Mouse (Mus musculus): ENCODE measurements around the gene 0610010K14Rik.

- TF ChIP-seq CTCF (IDR thresholded peaks at IDR 0.05; ENCODE audit: extremely low read depth, insufficient read depth, insufficient read length, insufficient replicate concordance) = no peak
- TF ChIP-seq POLR2A (IDR thresholded peaks at IDR 0.05; ENCODE audit: low read depth, low read length) = no peak
Observed at GRCm38 (mm10) chr11:70210681-70211080, 27.0 kb downstream of the 0610010K14Rik start.

Data from spleen, adult 2 months (tissue).